Mouse (Mus musculus): ENCODE results near the gene Lingo4.

The Lingo4 gene

DNA sequence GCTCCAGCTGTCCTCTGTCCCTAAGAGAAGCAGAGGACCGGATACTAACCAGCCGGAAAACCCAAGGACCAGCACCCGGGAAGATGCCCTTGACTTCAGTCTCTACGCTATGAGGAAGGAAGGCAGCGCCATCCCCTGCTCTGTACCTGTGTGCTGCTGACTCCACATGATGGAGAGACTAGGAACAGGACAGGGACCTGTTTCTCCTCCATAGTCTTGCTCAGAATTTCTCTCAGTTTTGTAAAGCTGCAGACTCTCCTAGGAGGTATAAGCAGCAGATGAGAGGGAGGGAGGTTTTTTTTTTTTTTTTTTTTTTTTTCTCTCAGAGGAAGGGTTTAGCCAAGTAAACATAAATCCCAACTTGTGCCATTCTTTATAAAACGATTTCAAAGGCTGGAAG, at the start of gene Lingo4:
Gene Lingo4, plus strand, starts transcription at position 301 of the 400 bp plus-strand sequence.
- no peak for DNase-seq

DNA sequence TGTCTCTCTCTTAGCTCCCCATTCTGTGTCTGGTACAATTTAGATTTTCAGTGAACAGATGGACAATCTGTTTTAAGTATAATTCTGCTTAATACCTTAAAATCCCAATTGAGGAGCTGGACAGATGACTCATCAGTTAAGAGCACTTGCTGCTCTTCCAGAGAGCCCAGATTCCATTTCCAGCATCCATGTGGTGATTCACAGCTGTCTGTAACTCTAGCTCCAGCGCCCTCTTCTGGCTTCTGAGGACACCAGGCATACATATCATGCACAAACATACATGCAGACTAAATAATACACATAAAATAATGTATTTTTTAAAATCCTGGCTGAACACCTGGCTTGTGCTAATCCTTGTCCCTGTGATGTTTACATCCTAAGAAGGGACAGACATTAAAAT, 37.5 kb upstream of the Lingo4 start:
- DNase-seq: peak in 1 of 2 experiments; percentile 46

DNA sequence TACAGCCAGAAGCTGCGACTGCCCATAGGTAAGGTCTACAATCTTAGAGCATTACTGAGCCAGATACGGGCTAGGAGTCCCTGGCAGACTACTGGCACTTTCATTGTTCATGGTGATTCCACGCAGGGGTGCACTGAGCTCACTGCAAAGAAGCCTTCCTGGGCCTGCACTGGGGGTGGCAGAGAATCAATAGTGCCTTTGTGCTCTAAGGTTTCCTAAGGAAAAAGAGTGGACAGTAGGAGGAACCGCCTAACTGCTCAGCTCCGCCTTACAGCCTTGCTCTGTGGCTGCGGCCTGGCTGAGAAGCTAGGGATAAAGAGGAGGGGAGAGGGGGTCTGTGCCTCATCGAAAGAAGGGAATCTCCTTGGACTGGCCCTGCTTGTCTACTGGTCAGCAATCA, 36.2 kb upstream of the Lingo4 start, which contains the start of gene C2cd4d:
Gene C2cd4d, plus strand, starts transcription at position 301 of the 400 bp plus-strand sequence.
- no peak for DNase-seq

DNA sequence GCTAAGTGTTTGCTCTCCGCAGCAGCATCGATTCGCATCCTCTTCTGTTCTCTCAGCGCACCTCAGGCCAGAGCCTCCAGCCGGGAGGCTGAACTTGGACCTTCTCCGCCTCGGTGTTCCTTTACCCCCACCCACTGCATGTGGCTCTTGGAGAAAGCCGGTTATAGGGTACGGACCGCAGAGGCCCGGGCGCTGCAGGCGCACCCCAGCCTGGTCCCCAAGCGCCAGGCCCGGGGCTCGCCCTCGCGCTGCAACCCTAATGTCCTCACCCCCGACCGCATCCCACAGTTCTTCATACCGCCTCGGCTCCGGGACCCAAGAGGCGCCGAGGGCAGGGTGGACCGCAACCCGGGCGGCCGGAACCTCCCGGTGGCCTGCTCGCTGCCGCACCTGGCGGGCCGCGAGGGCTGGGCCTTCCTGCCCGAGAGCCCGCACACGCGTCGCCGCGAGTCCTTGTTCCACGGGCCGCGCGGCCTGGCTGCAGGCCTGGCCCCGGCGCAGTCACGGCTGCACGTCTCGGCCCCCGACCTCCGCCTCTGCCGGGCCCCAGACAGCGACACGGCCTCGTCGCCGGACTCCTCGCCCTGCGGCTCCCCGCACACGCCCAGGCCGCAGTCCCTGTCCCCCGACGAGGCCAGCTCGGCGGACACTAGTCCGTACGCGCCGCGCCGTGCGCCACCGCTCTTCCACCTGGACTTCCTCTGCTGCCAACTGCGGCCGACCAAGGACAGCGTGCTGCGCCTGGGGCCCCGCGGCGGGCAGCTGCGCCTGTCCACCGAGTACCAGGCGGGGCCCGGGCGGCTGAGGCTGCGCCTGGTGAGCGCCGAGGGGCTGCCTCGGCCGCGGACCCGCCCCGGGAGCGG, 34.8 kb upstream of the Lingo4 start:
- peak; percentile 70 to 72 for DNase-seq

DNA sequence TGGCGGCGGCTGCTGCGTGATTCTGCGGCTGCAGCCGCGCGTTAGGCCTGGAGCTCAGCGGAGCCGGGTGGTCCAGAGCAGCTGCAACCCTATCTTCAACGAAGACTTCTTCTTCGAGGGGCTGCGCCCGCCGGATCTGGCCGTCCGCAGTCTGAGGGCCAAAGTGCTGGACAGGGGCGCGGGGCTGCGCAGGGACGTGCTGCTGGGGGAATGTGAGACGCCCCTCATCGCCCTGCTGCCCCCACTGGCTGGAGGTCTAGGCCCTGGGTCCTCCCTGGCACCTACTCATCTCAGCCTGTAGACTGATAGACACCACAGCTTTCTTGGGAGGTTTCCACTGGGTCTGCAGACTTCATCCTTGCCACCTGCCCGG, 34.2 kb upstream of the Lingo4 start:
- DNase-seq: peak in 1 of 2 experiments; percentile 57

DNA sequence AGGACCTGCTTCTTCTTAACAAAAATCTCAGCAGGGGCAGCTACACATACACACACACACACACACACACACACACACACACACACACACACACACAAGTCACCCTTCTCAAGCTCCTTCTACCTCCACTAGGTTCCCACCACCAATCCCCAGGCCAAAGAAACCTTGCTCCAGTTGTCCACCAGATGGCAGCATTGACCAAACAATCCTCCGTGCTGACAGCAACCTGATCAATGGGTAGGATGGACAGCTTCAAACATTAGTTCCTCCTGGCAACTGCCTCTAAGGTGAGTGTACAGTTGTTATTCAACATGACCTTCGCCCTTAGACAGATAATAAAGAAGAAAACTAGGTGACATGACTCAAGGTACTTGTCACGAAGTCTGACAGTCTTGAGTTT, 31.6 kb upstream of the Lingo4 start:
- peak; percentile 89 to 92 for DNase-seq

DNA sequence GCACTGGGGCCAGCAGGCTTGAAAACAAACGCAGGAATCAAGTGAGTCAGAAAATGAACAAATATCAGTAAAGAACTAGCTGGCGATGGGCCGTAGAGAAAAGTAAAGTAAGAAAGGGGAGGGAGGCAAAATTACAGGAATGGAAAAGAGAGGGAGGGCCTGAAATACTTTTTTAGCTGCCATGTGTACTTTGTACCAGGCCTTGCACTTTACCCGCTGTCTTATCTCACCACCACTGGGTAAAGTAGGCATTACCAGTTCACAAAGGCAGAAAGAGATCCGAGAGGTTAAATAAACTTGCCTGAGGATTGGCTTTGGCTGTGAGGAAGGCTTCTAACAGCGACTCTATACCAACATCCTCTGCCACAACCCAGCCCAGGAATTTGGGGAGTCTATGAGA, 30.8 kb upstream of the Lingo4 start:
- DNase-seq: no peak

DNA sequence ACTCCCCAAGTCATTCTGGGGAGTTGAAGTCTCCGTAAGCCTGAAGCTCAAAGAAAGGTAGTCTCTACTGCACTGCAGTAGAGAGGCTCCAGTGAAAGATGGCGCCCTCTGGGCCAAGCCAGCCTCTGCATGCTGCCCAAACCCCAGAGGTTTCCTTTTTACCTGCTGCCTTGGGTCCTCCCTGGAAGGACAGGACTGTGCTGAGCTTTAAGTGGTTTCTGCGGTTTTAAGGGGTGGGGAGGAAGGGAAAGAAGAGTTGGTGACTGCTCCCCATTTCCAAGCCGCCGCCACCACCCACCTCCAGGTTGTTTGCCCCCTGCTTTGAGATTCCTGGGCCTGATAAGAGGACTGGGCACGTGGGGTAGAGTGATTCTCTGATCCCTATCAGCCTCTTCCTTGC, 29.7 kb upstream of the Lingo4 start:
- DNase-seq: no peak

DNA sequence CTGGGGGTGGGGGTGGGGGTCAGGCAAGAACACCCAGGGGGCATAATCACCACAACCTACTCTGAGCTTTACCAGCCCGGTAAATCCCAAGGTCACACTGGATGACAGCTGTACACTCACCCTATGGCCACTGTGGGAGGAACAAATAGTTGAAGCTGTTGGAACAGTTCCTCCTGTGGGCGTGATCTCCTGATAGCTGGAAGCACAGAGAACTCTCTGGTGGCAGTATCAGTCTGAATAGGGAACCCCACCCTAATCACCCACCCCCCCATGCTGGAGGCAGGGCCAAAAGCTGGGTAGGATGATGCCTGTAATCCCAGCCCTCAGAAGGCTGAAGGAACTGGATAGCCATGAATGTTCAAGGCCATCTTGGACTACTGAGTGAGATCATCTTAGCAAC, 28.6 kb upstream of the Lingo4 start:
- no peak for DNase-seq

DNA sequence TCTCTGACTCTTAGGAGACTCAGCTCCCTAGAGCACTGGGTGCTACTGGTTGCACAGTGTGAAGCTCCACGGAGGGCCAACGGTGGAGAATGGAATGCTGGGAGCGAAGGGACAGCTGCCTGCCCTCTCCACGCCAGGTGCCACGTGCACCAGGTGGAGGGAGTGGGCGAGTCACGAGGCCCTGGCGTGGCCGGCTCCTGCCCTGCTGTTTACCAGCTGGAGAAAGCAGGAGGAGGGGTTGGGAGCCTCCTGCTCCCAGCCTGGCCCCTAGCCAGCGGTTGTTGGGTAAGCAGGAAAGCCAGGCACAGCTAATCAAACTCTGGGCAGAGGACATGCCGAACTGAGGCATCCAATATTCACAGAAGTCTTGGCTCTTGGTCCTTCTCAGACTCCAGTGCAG, 26.7 kb upstream of the Lingo4 start:
- DNase-seq: peak; percentile 77 to 92

DNA sequence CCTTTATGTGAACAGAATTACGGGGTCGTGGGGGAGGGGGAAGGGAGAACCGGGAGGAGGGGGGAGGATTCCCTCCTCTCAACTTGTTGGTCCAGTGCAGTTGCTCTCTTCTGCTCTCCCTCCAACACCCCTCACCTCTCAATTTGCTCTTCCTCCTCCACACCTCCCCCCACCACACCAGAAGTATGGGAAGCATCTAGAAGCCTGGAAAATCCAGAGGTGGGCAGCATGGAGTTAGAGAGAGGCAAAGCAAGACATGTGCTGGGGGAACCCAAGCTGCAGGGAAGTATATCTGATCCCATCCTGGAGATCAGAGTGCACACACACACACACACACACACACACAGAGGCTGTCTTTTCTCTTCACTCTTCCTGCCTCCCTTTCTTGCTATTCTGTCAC, 26.3 kb upstream of the Lingo4 start:
- no peak for DNase-seq

DNA sequence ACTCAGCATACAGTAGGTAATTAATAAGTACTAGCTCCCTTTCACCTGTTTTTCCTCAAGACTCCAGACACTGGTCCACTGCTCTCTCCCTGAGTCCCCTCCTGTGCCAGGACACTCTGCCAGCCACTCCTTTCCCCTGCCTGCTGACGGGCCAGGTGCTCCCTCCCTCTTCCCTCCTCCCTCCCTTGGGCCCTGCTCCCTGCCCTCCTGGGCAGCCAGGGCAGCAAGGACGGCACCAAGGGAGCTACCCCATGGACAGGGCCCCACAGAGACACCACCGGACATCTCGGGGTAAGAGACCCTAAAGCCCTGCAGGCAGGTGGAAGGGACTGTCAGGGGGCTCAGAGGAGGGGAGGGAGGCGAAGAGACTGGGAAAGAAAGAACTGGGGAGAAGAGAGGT, 25.7 kb upstream of the Lingo4 start, which contains the start of gene Rorc:
Gene Rorc, plus strand, starts transcription at position 154 of the 400 bp plus-strand sequence.
- peak; percentile 52 to 65 for DNase-seq

DNA sequence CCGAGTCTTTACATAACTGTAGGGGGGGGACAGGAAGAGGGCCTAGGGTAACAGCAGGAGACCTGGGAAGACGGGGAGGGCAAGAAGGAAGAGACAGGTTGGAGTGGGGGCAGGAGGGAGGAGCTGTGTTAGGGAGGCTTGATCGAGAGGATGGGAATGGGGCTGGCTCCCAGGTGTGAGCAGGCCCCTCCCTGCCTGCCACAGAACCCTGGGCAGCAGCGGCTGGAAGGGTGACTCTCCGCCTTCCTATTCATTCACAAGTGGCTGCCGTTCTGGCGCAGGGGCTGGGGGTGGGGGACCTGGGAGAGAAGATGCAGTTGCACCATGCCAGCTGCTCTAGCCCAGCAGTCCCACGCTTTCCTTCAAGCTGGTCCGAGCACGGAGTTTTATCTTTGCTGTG, 25.2 kb upstream of the Lingo4 start:
- peak in 1 of 2 experiments; percentile 42 for DNase-seq

DNA sequence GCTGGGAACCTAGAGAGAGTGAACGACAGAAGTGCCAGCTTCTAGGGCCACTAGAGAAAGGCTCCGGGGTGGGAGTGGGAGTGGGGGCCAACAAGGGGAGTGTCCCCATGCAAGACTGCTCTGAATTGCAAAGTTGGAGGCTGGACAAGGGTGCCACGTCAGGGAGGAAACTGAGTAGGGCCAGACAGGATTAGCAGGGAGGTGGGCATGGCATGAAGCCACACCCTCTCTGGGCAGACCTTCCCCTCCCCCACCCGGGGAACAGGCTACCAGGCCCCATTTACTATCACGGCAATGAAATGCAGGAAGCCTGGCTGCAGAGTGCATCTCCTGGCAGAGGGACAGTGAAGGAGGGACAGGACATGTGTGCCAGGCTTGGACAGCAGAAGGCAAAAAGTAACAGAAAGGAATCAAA, 24.7 kb upstream of the Lingo4 start:
- peak; percentile 79 to 84 for DNase-seq

DNA sequence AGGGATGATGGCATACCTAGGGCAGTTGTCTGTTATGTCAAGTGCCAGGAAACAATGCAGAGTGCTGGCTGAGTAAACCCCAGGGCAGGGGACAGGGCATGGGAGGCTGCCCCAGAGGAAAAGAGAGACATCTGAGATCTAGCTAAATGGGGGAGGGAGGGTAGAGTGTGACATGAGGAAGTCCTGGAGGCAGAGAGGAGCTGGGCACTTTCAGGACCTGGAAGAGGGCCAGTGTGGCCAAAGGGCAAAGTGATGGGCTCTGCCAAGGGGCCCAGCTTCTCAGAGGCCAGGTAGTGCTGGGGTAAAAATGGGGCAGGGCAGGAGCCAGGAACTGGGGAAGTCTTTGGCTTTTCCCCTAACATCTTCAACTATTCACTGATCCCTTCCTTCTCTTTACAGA, 23.7 kb upstream of the Lingo4 start:
- peak in 1 of 2 experiments; percentile 38 for DNase-seq

DNA sequence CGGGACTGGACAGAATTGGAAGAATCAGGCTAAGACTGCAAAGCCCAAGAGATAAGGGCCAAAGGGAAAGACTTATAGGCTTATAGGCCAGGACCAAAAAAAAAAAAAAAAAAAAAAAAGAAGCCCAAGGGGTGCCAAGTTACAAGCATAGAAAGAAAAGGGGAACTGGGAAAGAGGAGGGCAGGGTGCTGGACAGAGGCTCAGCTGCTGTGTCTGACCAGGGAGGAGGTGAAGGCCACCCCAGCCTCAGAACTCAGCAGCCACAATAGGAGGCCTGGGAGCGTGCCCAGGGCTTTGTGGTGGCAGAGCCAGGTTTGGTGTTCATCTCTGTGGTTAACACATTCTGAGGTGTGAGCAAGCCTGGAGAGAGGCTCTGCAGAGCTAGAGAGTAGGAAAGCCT, 23.2 kb upstream of the Lingo4 start:
- DNase-seq: peak; percentile 39 to 45

DNA sequence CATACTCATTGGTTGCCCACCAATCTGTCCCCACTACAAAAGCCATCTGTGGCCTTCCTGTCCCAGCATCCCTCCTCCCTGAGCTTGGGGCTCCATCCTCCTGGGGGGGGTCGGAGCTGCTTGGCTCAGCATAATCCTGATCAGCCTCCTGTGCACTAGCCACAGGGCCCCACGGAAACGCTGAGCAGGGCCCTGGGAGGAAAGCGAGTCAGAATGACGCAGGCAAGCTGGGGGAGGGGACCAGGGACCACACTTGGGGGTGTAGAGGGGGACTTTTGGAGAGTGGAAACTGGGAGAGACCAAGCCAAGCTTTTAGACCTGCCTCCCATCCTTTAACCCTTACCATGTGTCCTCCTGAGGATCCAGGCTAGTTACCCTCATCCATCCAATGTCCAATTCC, 22.5 kb upstream of the Lingo4 start:
- no peak for DNase-seq

DNA sequence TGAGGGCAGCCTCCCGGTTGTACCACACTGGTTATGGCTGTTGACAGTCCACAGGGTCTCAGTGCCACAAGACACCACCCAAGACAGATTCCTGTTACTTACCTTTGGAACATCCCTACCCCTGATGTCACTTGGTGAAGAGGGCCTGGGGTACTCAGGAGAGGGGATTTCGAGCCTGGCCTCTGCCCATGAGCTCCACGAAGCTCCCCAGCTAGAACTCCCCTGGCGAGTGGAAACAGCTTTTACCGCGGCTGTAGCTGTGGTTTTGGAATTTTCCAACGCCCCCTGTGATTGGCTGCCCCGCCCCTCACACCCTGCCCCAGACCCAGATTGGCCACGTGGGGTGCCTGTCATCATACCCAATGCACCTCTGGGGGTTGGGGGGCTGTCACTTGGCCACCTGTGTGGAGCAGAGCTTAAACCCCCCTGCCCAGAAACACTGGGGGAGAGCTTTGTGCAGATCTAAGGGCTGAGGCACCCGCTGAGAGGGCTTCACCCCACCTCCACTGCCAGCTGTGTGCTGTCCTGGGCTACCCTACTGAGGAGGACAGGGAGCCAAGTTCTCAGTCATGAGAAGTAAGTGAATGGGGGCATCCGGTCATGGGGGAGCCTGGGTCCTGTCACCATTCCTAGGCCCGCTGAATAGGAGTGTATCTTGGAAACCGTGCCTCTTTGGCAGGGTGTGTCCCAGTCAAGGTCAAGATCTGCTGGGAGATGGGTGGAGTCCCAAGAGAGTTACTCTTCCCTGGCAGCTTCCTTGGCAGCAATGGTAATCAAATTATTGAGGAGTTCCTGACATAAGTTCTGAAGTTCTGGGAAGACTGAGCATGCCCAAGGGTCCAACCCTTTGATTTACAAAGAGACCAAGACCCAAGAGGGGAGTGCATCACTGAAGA, 21.0 kb upstream of the Lingo4 start:
- DNase-seq: no peak

DNA sequence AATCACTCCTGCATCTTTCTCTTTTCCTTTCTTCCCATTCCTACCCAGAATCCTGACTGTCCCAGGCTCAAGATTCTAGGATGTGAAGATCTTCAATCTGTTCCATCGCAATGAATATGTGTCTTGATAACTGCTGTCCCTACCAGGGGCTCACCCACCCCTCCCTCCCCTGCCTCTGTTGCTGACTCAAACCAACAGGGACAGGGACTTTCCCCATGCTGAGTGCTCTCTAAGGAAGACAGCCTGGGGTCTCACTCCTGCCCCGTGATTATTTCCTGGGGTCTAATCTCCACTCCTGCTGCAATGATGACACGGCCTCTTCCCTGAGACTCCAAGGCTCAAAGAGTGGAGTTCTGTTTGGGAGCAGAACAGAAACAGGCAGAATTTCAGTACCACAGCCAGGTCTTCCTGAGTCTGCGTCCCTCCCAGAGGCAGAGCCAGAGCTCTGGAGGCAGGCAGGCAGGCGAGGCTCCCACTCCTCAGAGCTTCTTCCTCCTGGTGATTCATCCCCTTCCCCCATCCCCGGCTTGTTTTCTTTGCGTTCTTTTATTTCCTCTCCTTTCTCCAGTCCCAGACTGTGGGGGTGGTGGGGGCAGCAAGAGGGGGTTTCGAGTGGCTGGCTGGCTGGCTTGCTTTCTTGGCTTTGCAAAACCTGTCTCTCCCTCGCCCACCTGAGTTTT, 18.3 kb upstream of the Lingo4 start:
- no peak for DNase-seq

DNA sequence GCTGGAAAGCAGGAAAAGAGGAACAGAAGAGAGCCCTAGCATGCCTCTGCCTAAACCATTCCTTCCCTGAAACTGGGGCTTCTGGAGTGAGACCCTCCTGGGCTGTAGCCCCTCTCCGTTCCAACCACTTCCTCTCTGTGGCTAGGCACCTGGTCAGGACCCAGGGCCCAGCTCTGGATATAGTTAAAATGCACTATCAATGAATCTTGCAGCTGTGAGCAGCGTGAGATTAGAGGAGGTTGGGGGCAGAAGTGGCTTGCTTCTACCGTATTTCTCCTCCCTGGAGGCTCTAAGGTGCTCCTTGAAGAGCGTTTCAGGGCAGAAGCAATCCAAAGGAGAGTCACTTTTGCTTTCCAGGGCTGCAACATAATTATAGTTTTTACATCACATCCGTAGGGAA, 16.0 kb upstream of the Lingo4 start:
- DNase-seq: no peak

DNA sequence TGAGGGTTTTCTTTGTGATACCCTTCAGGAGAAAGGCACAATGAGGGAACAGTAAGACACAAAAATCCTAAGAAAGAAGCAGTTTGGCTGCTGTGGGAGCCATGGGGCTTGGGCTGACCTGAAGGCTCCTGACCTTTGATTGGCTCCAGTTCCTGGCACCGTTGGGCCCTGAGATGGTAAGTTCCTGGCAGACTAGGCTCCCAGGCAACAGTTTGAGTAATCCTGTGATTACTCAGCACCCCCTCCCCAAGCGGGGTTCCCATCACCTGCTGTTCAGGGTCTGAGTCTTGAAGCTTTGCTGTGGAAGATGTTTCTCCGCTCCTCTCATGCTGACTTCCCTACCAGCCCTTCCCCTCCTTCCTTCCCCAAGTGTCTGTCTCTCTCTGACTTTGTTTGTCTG, 14.8 kb upstream of the Lingo4 start:
- DNase-seq: no peak

DNA sequence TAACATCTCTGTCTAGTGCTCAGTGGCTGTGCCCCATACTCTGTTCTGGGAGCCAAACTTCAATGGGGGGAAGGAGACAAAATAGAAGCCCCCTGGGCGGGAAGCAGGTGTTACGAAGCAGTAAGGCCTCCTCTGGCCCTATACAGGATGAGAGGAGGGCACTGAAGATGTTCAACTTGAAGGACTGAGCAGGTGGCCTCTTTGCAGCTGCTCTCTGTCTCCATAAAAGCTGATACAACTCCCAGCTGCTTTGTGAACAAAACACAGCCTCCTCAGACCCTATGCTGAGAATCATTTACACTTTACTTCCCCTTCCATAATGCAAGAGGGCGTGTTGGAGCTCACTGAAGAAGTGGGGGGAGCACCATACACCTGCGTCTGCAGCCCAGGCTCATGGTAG, 11.6 kb upstream of the Lingo4 start:
- DNase-seq: no peak

DNA sequence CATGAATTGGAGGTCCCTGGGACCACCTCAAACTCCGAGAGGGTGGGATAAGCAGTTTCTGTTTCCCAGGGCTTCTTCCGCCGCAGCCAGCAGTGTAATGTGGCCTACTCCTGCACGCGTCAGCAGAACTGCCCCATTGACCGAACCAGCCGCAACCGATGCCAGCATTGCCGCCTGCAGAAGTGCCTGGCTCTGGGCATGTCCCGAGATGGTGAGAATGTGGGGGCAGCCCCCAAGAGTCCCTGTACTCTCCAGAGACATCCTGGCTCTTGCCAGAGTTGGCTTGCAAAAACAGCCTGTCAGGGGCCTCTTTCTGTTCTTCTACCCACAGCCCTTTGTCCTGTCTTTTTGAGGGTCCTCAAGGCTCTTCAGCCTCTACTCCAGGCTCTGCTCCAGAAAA, 10.9 kb upstream of the Lingo4 start:
- DNase-seq: no peak
